Mouse (Mus musculus): ENCODE measurements at regions not wholly inside any gene's neighbourhood (a gene's known extent, or its start where the extent isn't known, plus 50 kb on each side); places are given as distances from the start of the nearest gene placed in this dataset.

DNA sequence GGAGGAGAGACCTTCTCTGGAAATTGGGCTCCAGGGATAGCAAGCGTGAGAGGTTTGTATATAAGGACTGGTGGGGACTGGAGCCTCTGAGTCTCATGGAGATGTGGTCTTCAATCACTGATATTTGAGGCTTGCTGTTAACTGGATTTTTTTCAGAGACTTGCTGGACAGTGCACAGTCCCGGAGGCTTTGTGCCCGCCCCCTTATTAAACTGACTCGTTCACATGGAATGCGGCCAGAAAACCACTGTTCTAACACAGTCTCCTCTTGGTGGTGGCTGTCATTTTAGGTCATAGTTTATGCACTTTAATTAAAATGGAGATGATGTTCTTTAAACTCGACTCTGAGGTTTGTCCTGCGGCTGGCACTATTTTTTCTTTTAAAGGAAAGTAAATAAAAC lies 378.9 kb downstream of the Nkx6-1 start:
- no peak for TF ChIP-seq CTCF (IDR thresholded peaks at IDR 0.05; ENCODE audit: extremely low read depth, insufficient read length, insufficient replicate concordance, low read depth, low read length)
- no peak for TF ChIP-seq POLR2A (IDR thresholded peaks at IDR 0.05; ENCODE audit: low read depth, low read length)
